Mouse (Mus musculus): ENCODE measurements at regions not wholly inside any gene's neighbourhood (a gene's known extent, or its start where the extent isn't known, plus 50 kb on each side); places are given as distances from the start of the nearest gene placed in this dataset.

DNA sequence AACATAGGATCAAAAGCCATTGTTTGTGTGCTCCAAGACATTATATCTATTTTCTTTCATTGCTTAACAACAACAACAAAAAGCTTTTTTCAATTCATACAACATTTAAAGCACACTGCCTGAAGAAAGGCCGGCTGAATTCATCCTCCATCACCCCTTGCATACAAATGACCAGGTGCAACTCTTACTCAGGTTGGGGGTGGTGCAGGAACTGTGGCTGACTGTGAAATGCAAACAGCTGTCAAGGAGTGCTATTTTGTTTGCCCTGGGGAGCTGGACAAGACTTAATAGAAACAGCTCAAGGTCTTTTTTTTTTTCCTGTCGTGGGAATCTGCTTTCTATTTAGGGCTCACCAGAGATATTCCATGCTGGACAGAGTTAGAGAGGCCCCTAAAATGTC is 406.6 kb upstream of the Cldn34d start:
- DNase-seq, result no peak

DNA sequence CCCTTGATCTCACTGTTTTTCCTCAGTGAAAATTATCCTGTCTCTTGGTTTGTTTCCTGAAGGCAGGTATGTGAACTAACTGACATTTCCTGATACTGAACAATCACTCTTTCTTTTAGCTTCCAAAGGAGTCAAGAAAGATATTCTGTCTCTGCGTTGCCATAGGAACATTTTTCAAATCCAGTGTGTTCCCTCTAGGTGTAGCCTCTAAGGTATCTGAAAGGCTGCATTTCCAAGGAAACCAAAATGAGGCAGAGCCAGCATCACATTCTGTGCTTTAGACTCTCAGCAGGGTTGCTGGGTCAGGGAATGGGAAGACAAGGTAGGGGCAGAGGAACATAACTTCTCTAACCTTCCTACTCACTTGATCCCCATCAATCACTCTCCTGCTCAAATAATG is 411.2 kb upstream of the Cldn34d start:
- DNase-seq, result no peak

DNA sequence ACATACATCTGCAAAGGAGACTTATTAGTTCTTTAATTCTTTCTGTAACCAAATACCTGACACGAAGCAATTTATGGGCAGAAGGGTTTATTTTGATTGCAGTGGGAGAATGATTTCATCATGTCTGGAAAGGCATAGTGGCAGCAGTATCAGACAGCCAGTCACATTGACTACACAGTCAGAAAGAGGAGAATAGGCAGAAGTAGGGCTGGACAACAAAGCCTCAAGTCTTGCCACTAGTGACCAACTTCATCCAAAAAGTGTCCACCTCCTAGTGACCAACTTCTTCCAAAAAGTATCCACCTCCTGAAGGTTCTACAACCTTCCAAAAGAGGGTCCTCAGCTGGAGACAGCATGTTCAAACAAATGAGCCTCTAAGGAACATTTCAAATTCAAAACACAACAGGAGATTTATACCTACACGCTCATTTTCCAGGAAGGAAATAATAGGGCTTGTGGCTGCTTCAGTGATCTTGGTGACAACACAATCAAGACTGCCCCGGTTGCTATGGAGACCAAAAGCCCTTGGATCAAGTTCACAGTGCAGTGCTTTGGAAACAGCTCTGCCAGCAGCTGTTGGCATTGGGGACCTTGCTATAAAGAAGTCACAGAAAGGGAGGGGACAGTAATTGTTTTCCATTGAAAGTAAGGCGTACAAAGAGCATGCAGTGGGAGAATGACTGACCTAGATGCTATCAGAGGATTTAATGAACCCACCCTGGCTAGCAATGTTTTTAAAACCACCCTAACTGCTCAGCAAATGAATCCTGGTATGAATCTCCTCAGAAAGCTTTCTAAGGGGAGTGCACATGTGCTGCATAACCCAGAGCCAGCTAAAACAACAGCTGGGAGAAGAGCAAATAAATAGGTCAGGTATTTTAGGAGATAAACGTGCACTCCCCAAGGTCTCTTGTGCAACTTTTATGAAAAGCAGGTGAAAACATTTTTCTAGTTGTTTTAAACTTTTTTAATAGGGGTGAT is 448.0 kb upstream of the Cldn34d start:
- DNase-seq, result peak; percentile 52

DNA sequence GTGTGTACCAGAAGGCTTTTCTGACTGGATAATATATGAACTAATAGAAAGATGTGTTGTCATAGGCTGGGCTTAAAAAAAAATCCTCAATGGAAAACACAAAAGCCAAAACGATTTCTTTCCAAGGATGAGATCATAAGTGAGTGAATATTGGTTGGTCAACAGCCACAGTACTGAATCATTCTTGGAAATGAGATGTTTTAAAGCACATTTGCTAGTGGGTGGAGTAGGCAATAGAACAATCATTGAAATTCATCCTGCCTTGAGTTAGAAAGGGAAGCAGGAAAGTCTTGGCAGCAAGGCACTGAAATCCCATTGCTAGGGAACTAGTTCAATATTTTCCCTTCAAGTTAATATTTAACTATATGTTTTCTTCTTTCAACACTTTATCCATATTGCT is 449.3 kb upstream of the Cldn34d start:
- no peak for DNase-seq

DNA sequence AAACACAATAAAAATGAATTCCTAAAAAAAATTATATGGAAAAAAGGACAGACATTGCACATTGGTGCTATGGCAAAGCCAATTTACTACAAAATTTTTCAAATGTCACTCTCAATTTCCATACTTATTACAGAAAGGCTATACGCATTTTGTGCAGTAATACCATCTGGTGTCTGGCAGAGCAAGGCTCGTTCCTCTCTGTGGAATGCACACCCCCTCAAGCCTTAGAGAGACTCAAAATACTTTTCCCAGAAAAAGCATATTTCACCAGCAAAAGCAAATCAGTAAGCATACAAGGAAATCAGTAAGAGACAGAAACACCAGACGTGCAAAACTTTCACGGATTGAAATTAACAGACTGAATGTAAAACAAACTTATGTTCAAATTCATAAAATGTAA is 431.0 kb upstream of the Tbl1x start:
- no peak for DNase-seq

DNA sequence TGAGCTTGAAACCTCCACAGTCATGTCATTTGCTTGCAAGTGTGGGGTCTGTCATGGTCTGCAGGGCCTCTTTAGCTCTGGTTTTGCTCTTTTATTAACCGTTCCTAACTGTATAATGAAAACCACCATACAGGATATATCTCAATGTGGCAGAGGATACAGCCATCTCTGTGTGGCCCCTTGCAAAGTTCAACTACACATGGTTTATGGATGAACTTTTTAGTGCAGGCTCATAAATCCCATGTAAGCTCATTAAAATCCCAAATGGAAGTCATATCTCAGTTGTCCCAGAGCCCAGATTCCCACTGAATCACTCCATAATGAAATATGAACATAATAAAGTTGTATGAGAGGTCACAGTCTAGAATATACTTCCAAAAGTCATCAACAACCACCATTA is 428.1 kb upstream of the Tbl1x start:
- no peak for DNase-seq

DNA sequence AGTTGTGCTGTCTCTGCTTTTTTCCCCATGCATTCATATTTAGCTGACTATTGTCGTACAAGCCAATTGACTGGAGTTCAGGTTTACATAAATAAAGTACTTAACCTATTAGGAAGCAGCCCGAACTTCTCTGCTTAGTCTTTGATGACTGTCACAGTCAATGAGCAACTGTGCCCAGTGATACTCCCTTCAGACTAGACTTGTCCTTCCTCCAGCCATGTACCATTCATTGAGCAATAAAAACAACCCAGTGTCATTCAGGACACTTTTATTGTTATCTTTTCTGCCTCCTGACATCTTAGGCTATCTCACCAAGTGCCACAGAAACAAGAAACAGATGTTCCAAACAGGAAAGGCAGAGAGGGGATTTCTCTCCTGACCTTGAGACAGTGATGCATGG is 389.1 kb upstream of the Tbl1x start:
- no peak for DNase-seq

All from adrenal gland, postnatal 10 days (tissue).